Mouse (Mus musculus): ENCODE measurements at regions not wholly inside any gene's neighbourhood (a gene's known extent, or its start where the extent isn't known, plus 50 kb on each side); places are given as distances from the start of the nearest gene placed in this dataset.

DNA sequence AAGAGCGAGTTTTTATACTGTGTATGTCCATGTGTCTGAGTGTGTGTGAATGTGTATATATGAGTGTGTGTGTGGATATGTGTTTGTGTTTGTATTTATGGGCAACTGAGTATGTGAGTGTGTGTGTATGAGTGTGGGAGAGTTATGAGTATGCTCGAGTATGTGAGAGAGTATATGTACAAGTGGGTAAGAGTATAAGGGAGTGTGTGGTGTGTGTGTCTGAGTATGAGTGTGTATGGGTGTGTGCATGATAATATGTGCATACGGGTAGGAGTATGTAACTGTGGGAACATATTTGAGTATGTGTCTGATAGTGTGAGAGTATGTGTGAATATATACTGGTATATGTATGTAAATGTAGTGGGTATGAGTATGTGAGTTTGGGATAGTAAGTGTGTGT lies 110.0 kb upstream of the Arhgef26 start:
- Histone ChIP-seq H3K4me1 (replicated peaks; ENCODE audit: control insufficient read depth, insufficient read depth, low read length) (no peaks in the 10 kb centered on the region), H3K4me3 (ENCODE audit: low read depth, low read length) (no peak overlapping the region), H3K9me3 (ENCODE audit: control insufficient read depth, low read length) (no peaks in the 10 kb centered on the region), H3K27ac (ENCODE audit: low read depth, low read length) (no peak overlapping the region), H3K27me3 (ENCODE audit: control insufficient read depth, insufficient read depth, low read length) (no peaks in the 10 kb centered on the region), H3K36me3 (ENCODE audit: control insufficient read depth, insufficient read depth, low read length) (no peaks in the 10 kb centered on the region), H3K9ac (ENCODE audit: low read length) (no peak overlapping the region), H3K4me2 (ENCODE audit: low read depth, low read length, severe bottlenecking) (no peak overlapping the region)
- 86% methylated on average over 3 of the region's 3 CpGs for WGBS
- ATAC-seq (replicated peaks; ENCODE audit: low FRiP score) (no peak), DNase-seq (ENCODE audit: low spot score) (no peak)

DNA sequence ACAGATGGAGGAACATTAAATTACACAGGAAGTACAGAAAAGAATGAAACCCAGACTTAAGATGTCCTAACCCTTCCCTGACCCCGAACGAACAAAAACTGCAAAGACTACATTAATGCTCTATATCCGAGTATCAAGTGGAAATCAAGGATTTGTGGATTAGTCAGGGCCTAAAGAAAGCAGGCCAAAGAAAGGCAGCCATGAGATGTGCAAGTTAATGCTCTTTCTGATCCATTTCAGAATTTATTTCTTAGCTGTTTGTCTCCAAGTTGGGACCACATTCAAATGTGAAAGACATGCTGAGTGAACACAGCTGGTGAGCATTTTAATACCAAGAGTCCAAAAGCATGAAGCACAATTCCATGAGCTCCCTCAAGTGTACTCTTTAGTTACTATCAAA lies 97.1 kb upstream of the Arhgef26 start:
- no peaks in the 10 kb centered on the region for H3K27me3 ChIP-seq (ENCODE audit: control insufficient read depth, insufficient read depth, low read length)
- H3K4me2 ChIP-seq (ENCODE audit: low read depth, low read length, severe bottlenecking): no peak overlapping the region
- no peak overlapping the region for H3K4me3 ChIP-seq (ENCODE audit: low read depth, low read length)
- DNase-seq (ENCODE audit: low spot score) (no peak), ATAC-seq (replicated peaks; ENCODE audit: low FRiP score) (no peak)
- no peak overlapping the region for H3K9ac ChIP-seq (ENCODE audit: low read length)
- 70% methylated on average over 3 of the region's 3 CpGs for whole genome bisulfite sequencing
- no peak overlapping the region for H3K27ac ChIP-seq (ENCODE audit: low read depth, low read length)
- H3K36me3 ChIP-seq (ENCODE audit: control insufficient read depth, insufficient read depth, low read length): no peaks in the 10 kb centered on the region
- no peaks in the 10 kb centered on the region for H3K4me1 ChIP-seq (replicated peaks; ENCODE audit: control insufficient read depth, insufficient read depth, low read length)
- no peaks in the 10 kb centered on the region for H3K9me3 ChIP-seq (ENCODE audit: control insufficient read depth, low read length)

DNA sequence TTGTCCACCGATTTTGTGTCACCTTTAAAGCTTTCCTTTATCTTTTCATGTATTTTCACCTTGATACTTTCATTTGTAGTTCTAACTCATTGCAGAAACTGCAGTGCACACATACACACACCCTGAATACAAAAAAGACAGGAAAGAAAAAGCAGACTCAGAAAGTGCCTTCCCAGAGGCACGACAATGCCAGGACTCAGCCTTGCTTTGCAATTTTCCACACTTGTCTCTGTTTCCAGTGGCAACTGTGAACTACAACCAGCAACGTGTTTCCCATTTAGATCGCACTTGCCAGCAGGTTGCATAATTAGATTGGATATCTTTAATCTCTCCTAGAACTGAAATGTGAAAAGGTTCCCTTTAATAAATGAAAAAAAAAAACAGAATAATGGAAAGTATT lies 66.4 kb upstream of the Arhgef26 start:
- WGBS: 66% methylated on average over 4 of the region's 4 CpGs
- ATAC-seq (replicated peaks; ENCODE audit: low FRiP score) (no peak), DNase-seq (ENCODE audit: low spot score) (no peak)

DNA sequence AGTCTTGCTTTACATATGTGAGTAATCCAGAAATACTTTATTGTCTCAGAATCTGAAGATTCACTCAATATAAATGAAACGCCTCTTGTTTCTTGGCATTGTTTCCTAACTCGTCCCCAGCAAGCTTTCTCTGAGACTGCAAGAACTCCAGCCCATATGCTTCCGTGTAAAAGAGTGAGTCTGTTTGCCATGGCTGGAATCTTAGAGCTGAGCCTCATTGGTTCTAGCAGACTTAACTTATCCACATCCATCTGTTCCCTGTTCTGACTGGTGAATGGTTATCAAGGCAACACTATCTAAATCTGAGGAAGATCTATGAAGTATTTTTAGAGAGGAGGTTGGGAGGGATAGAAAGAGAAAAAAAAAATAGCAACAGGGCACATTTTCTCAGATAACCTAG lies 59.9 kb upstream of the Arhgef26 start:
- WGBS: 77% methylated on average over 3 of the region's 3 CpGs
- Histone ChIP-seq H3K4me1 (replicated peaks; ENCODE audit: control insufficient read depth, insufficient read depth, low read length) (no peaks in the 10 kb centered on the region), H3K4me2 (ENCODE audit: low read depth, low read length, severe bottlenecking) (no peak overlapping the region), H3K27me3 (ENCODE audit: control insufficient read depth, insufficient read depth, low read length) (no peaks in the 10 kb centered on the region), H3K27ac (ENCODE audit: low read depth, low read length) (no peak overlapping the region), H3K4me3 (ENCODE audit: low read depth, low read length) (no peak overlapping the region), H3K9me3 (ENCODE audit: control insufficient read depth, low read length) (no peaks in the 10 kb centered on the region), H3K36me3 (ENCODE audit: control insufficient read depth, insufficient read depth, low read length) (no peaks in the 10 kb centered on the region), H3K9ac (ENCODE audit: low read length) (no peak overlapping the region)
- no peak for DNase-seq (ENCODE audit: low spot score)
- no peak for ATAC-seq (replicated peaks; ENCODE audit: low FRiP score)

More for the DNA sequence above, 66.4 kb upstream of the Arhgef26 start:
- no peak overlapping the region for H3K27ac ChIP-seq (ENCODE audit: low read depth, low read length)
- no peaks in the 10 kb centered on the region for H3K9me3 ChIP-seq (ENCODE audit: control insufficient read depth, low read length)
- no peaks in the 10 kb centered on the region for H3K4me1 ChIP-seq (replicated peaks; ENCODE audit: control insufficient read depth, insufficient read depth, low read length)
- no peaks in the 10 kb centered on the region for H3K36me3 ChIP-seq (ENCODE audit: control insufficient read depth, insufficient read depth, low read length)
- H3K9ac ChIP-seq (ENCODE audit: low read length): no peak overlapping the region
- H3K4me3 ChIP-seq (ENCODE audit: low read depth, low read length): no peak overlapping the region
- no peak overlapping the region for H3K4me2 ChIP-seq (ENCODE audit: low read depth, low read length, severe bottlenecking)
- H3K27me3 ChIP-seq (ENCODE audit: control insufficient read depth, insufficient read depth, low read length): no peaks in the 10 kb centered on the region

DNA sequence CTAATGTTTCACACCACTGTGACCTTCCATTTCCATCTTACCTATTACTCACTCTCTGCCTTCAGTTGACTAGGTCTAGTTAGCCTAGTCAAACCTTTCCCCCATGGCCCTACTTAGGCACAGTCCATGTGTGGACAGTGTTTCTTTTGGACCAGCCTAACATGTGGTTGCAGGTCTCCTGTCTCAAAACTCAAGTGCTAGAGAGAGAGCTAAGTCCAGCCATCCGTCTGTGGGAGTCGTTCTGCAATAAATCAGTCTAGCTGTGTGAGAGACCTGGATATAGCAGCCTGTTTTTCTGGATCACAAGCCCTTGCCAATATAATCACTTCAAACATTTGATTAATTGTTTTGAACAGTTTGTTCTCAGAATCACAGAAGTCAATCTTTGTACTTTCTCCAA lies 57.2 kb upstream of the Arhgef26 start:
- Histone ChIP-seq H3K36me3 (ENCODE audit: control insufficient read depth, insufficient read depth, low read length) (no peaks in the 10 kb centered on the region), H3K9ac (ENCODE audit: low read length) (no peak overlapping the region), H3K27ac (ENCODE audit: low read depth, low read length) (no peak overlapping the region), H3K4me3 (ENCODE audit: low read depth, low read length) (no peak overlapping the region), H3K4me1 (replicated peaks; ENCODE audit: control insufficient read depth, insufficient read depth, low read length) (no peaks in the 10 kb centered on the region), H3K27me3 (ENCODE audit: control insufficient read depth, insufficient read depth, low read length) (no peaks in the 10 kb centered on the region), H3K4me2 (ENCODE audit: low read depth, low read length, severe bottlenecking) (no peak overlapping the region), H3K9me3 (ENCODE audit: control insufficient read depth, low read length) (no peaks in the 10 kb centered on the region)
- DNase-seq (ENCODE audit: low spot score) (no peak), ATAC-seq (replicated peaks; ENCODE audit: low FRiP score) (no peak)
- WGBS: 92% methylated on average over 2 of the region's 2 CpGs
